Mouse (Mus musculus): ENCODE results near the gene Zp2. TPM values are rescaled to one million over a fixed set of nuclear protein-coding genes. Genes with fewer than 3 reads are reported as not detected.

Gene Zp2
- total and polyA plus RNA-seq, 2 experiments from 2014 or later: 0.15 to 0.31 TPM

DNA sequence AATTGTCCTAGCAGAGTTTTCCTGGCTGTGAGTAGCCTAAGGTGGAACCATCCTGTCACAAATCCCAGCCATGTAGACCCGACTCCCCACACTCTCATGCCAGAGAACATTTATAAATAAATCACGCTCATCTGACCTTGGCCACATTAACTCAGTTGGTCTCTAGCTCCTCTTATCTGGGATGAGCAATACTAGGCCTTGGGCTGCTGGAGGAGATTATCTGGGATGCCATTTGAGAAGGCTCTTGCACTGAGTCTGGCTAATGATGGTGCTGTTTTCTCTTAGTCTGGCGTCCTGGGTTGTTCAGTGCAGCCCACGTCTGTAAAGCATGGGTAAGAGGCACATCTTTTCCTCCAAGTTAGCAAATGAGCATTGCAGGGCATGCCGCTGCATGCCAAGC lies 35.4 kb downstream of the Zp2 start:
- no peak for TF ChIP-seq CTCF (IDR thresholded peaks at IDR 0.05; ENCODE audit: low read depth)
- no peak for TF ChIP-seq EP300 (IDR thresholded peaks at IDR 0.05; ENCODE audit: low read depth)
- no peak overlapping the region for H3K9ac ChIP-seq (replicated peaks; ENCODE audit: low read depth, low read length)
- WGBS: 46% methylated on average over 5 of the region's 5 CpGs
- DNase-seq (ENCODE audit: low spot score): no peak
- ATAC-seq (ENCODE audit: insufficient read depth, low read depth): no peak
- peaks cover 5% of the 10 kb centered on the region; the same call in 1 of the 2 replicates for H3K36me3 ChIP-seq (replicated peaks; ENCODE audit: control insufficient read depth, insufficient read depth, low read length)
- no peaks in the 10 kb centered on the region for H3K9me3 ChIP-seq (replicated peaks; ENCODE audit: control insufficient read depth, low read length)
- H3K4me1 ChIP-seq (ENCODE audit: control insufficient read depth, insufficient read depth): peaks cover 9% of the 10 kb centered on the region
- H3K4me3 ChIP-seq (ENCODE audit: low read depth, low read length): no peak overlapping the region
- no peak overlapping the region for H3K27ac ChIP-seq (ENCODE audit: low read depth)
- H3K27me3 ChIP-seq (ENCODE audit: control insufficient read depth, insufficient read depth, low read length): no peaks in the 10 kb centered on the region
- H3K4me2 ChIP-seq (ENCODE audit: low read depth, low read length): no peak overlapping the region

DNA sequence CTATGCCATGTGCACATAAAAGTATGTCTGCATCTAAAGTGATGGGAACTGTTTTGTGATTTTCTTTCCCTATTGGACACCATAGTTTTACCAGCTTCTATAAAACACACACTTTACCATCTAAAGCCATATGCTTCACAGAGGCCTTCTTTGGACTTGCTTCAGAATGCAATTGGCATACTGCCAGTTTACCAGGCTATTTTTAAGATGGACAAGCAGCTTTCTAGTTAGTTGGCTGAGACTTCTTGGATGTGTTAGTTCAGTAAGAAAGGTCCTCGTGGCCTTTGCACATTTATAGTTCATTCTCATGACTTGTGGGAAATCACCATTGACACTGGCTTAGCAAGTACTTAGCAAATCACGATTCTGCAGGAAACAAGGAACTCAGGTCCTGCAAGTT lies 38.7 kb downstream of the Zp2 start:
- ATAC-seq (ENCODE audit: insufficient read depth, low read depth) (no peak), DNase-seq (ENCODE audit: low spot score) (no peak)
- H3K27me3 ChIP-seq (ENCODE audit: control insufficient read depth, insufficient read depth, low read length): no peaks in the 10 kb centered on the region
- no peak overlapping the region for H3K27ac ChIP-seq (ENCODE audit: low read depth)
- no peaks in the 10 kb centered on the region for H3K9me3 ChIP-seq (replicated peaks; ENCODE audit: control insufficient read depth, low read length)
- TF ChIP-seq EP300 (IDR thresholded peaks at IDR 0.05; ENCODE audit: low read depth): no peak
- no peak for TF ChIP-seq CTCF (IDR thresholded peaks at IDR 0.05; ENCODE audit: low read depth)
- WGBS: 6% methylated on average over 2 of the region's 2 CpGs
- peaks cover 5% of the 10 kb centered on the region; the same call in 1 of the 2 replicates for H3K36me3 ChIP-seq (replicated peaks; ENCODE audit: control insufficient read depth, insufficient read depth, low read length)
- no peak overlapping the region for H3K4me3 ChIP-seq (ENCODE audit: low read depth, low read length)
- H3K4me2 ChIP-seq (ENCODE audit: low read depth, low read length): no peak overlapping the region
- H3K4me1 ChIP-seq (ENCODE audit: control insufficient read depth, insufficient read depth): peaks cover 20% of the 10 kb centered on the region
- no peak overlapping the region for H3K9ac ChIP-seq (replicated peaks; ENCODE audit: low read depth, low read length)

- Histone ChIP-seq H3K9ac (replicated peaks; ENCODE audit: low read depth, low read length) (no peak overlapping the region), H3K4me3 (ENCODE audit: low read depth, low read length) (no peak overlapping the region), H3K27ac (ENCODE audit: low read depth) (no peak overlapping the region), H3K36me3 (replicated peaks; ENCODE audit: control insufficient read depth, insufficient read depth, low read length) (0 out of 2 replicates have a peak, but pooled peaks cover 5% of the 10 kb centered on the region), H3K9me3 (replicated peaks; ENCODE audit: control insufficient read depth, low read length) (no peaks in the 10 kb centered on the region), H3K27me3 (ENCODE audit: control insufficient read depth, insufficient read depth, low read length) (no peaks in the 10 kb centered on the region), H3K4me1 (ENCODE audit: control insufficient read depth, insufficient read depth) (peaks cover 19% of the 10 kb centered on the region), H3K4me2 (ENCODE audit: low read depth, low read length) (no peak overlapping the region)
- DNase-seq (ENCODE audit: low spot score): peak; percentile 20
- no peak for ATAC-seq (ENCODE audit: insufficient read depth, low read depth)
- 42% methylated on average over 3 of the region's 3 CpGs for WGBS
- no peak for TF ChIP-seq EP300 (IDR thresholded peaks at IDR 0.05; ENCODE audit: low read depth)
- peak; percentile 44 for TF ChIP-seq CTCF (IDR thresholded peaks at IDR 0.05; ENCODE audit: low read depth)
These were observed 40.1 kb downstream of the Zp2 start for GRCm38 (mm10) chr7:120104975-120105374.

GRCm38 (mm10) chr7:120103019-120103567 lies 42.0 kb downstream of the Zp2 start:
- H3K36me3 ChIP-seq (replicated peaks; ENCODE audit: control insufficient read depth, insufficient read depth, low read length): 0 out of 2 replicates have a peak, but pooled peaks cover 2% of the 10 kb centered on the region
- H3K4me1 ChIP-seq (ENCODE audit: control insufficient read depth, insufficient read depth): peaks cover 16% of the 10 kb centered on the region
- peak overlapping the region; percentile 97 for H3K4me2 ChIP-seq (ENCODE audit: low read depth, low read length)
- WGBS: 4% methylated on average over 25 of the region's 25 CpGs
- H3K27ac ChIP-seq (ENCODE audit: low read depth): 0 out of 2 replicates have a peak overlapping the region, but pooled peaks have one; percentile 64
- no peak for ATAC-seq (ENCODE audit: insufficient read depth, low read depth)
- H3K9ac ChIP-seq (replicated peaks; ENCODE audit: low read depth, low read length): peak overlapping the region; percentile 61
- H3K9me3 ChIP-seq (replicated peaks; ENCODE audit: control insufficient read depth, low read length): no peaks in the 10 kb centered on the region
- TF ChIP-seq CTCF (IDR thresholded peaks at IDR 0.05; ENCODE audit: low read depth): no peak
- TF ChIP-seq EP300 (IDR thresholded peaks at IDR 0.05; ENCODE audit: low read depth): no peak
- H3K27me3 ChIP-seq (ENCODE audit: control insufficient read depth, insufficient read depth, low read length): no peaks in the 10 kb centered on the region
- peak; percentile 16 for DNase-seq (ENCODE audit: low spot score)
- H3K4me3 ChIP-seq (ENCODE audit: low read depth, low read length): peak overlapping the region; percentile 86

GRCm38 (mm10) chr7:120102164-120102972 lies 42.7 kb downstream of the Zp2 start, which contains the start of gene Tmem159:
Tmem159 (plus strand) TSS chr7:120102353.
- peaks cover 16% of the 10 kb centered on the region for H3K4me1 ChIP-seq (ENCODE audit: control insufficient read depth, insufficient read depth)
- H3K27me3 ChIP-seq (ENCODE audit: control insufficient read depth, insufficient read depth, low read length): no peaks in the 10 kb centered on the region
- H3K27ac ChIP-seq (ENCODE audit: low read depth): peak within 1 kb of the TSS; percentile 64
- H3K9ac ChIP-seq (replicated peaks; ENCODE audit: low read depth, low read length): peak within 1 kb of the TSS; percentile 61
- peak; percentile 93 for ATAC-seq (ENCODE audit: insufficient read depth, low read depth)
- DNase-seq (ENCODE audit: low spot score): peak; percentile 77
- peak within 1 kb of the TSS; percentile 86 for H3K4me3 ChIP-seq (ENCODE audit: low read depth, low read length)
- H3K9me3 ChIP-seq (replicated peaks; ENCODE audit: control insufficient read depth, low read length): no peaks in the 10 kb centered on the region
- peak within 1 kb of the TSS; percentile 97 for H3K4me2 ChIP-seq (ENCODE audit: low read depth, low read length)
- under 1% methylated on average over 42 of the region's 42 CpGs for WGBS
- TF ChIP-seq CTCF (IDR thresholded peaks at IDR 0.05; ENCODE audit: low read depth) (no peak), EP300 (IDR thresholded peaks at IDR 0.05; ENCODE audit: low read depth) (no peak)
- H3K36me3 ChIP-seq (replicated peaks; ENCODE audit: control insufficient read depth, insufficient read depth, low read length): no peaks in the 10 kb centered on the region

All from heart, postnatal 0 days (tissue).